Mouse (Mus musculus) lung, adult 2 months (tissue): ENCODE measurements at regions not wholly inside any gene's neighbourhood (a gene's known extent, or its start where the extent isn't known, plus 50 kb on each side); places are given as distances from the start of the nearest gene placed in this dataset.

Experiments
- DNase-seq: peaks from one replicate; pipeline ENCODE4 v3.0.0; 2022
- H3K4me1 ChIP-seq: fragments of 200-500 bp; 2 replicates; pipeline ENCODE4 v1.6.1; 2011; ENCODE audit warnings: low read length; ENCODE audit not compliant: control insufficient read depth, insufficient read depth
- H3K4me3 ChIP-seq: fragments of 200-500 bp; replicated peaks from 2 replicates; pipeline ENCODE3; 2011; ENCODE audit warnings: low read depth, mild to moderate bottlenecking, control low read depth, low read length; ENCODE audit errors: extremely low read depth
- CTCF ChIP-seq: fragments of 200-500 bp; IDR thresholded peaks from 2 replicates; pipeline ENCODE4 v1.5.1; 2011; ENCODE audit warnings: mild to moderate bottlenecking, low read length, control low read depth; ENCODE audit not compliant: insufficient read depth
- POLR2A ChIP-seq: fragments of 200-500 bp; IDR thresholded peaks from 2 replicates; pipeline ENCODE4 v1.6.1; 2011; ENCODE audit warnings: low read depth, mild to moderate bottlenecking, control low read depth, low read length, borderline replicate concordance; ENCODE audit errors: extremely low read depth
- whole genome bisulfite sequencing: fragments of 180-500 bp; shearing (Covaris S2); methylation state at CpG from one replicate; pipeline ENCODE4 v1.1.7; 2018; 5-methylcytosine and 5-hydroxymethylcytosine counted together

GRCm38 (mm10) chr13:71270370-71270769 is 428.8 kb upstream of the Adamts16 start:
- Histone ChIP-seq H3K4me1 (no peaks in the 10 kb centered on the region), H3K4me3 (no peak overlapping the region)
- no peak for DNase-seq
- 63% methylated on average over 8 of the region's 8 CpGs for WGBS
- TF ChIP-seq POLR2A = no peak
- TF ChIP-seq CTCF = no peak

DNA sequence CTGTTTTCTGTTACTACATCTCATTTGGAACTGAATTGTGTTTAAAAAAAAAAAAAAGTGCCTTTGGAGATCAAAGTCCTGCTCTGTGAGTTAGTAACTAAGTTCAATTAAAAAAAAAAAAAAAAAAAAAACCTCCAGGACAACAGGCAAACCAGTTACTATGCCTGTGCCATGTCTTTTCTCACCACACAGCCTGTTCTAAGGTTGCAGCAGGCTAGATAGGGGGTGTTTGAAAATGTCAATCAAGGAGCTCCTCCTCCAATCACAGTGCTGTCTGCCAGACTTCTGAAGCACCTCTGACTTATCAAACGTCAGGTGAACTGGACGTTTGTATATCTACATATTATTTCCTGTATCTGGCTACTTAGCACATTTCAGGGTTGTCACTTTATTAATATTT is 427.9 kb upstream of the Adamts16 start:
- Histone ChIP-seq H3K4me1 (no peaks in the 10 kb centered on the region), H3K4me3 (no peak overlapping the region)
- 35% methylated on average over 2 of the region's 2 CpGs for WGBS
- TF ChIP-seq CTCF (no peak), POLR2A (no peak)
- DNase-seq = no peak

DNA sequence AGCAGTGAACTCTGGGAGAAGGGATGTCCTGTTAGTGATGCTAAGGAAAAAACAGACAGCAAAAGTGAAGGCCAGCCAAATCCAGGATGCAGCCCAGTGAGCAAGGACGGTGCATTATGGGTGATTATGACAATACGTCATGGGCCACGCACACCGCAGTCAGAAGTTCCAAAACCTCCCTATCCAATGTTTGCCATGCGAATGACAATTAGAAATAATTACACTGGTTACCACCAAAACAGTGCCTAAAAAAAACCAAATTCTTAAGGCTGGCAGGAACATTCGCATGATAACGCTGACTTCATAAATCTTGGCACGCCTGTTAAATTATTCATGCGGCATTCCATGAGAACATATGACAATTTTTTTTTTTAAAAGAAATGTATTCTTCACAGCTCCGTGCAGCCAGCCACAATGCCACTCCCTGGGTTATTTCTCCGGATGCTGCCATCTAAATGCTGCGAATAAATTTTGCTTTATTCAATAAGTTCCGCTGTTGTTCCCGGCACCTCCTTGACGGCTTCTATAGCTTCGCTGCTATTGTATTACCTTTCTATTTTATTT is 421.8 kb upstream of the Adamts16 start:
- WGBS = 89% methylated on average over 16 of the region's 16 CpGs
- TF ChIP-seq POLR2A (no peak), CTCF (no peak)
- Histone ChIP-seq H3K4me3 (no peak overlapping the region), H3K4me1 (no peaks in the 10 kb centered on the region)
- DNase-seq = no peak

DNA sequence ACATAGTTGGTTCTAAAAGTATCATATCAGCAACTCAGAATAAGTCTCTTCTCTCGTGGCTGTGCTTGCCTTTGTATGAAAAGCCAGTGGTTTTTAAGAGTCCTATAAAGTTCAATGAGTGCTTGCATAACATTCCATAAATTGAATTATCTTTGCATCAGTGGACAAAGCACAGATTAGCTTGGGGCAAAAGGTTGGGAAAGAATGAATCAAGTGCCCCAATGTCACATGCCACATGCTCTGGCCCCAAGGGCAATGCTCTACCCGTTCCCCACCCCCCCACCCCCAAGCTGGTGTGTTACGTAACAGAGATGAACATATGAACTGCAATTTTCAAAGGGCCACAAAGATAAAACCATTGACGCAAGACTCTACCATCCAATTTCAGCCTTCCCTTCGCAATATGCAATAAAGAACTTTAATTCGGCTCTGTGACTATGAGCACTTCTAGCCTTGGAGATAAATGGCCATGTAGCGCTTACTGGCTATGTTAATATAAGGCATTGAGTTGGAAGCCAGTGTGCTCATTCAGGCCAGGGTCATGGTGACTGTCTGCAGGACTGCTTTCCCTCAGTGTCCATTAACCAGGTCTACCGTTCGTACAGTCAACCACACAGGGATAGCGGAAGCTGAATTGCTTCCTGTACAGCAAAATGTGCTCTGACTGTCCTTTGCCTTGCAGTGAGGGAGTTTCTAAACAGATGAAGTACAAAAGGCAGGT is 421.1 kb upstream of the Adamts16 start:
- WGBS = 66% methylated on average over 10 of the region's 10 CpGs
- Histone ChIP-seq H3K4me3 (no peak overlapping the region), H3K4me1 (no peaks in the 10 kb centered on the region)
- DNase-seq = no peak
- TF ChIP-seq POLR2A = no peak
- TF ChIP-seq CTCF = no peak

DNA sequence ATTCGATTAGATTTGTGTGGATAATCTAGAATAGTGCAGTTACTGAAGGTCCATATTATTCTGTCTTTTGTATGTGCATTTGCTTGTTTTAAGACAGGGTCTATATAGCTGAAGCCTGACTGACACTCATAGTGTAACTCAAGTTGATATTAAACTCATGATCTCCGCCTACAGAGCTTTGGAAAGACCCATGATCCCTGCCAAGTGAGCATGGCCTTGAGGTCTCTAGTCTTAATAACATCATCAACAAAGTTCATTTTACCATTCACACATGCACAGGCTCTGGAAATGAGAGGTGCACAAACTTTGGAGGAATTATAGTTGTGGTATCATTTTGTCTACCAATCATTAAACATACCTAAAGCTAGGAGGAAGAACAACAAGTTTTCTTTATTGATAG is 412.4 kb upstream of the Adamts16 start:
- TF ChIP-seq POLR2A (no peak), CTCF (no peak)
- WGBS = 86% methylated on average over 2 of the region's 2 CpGs
- no peak overlapping the region for H3K4me3 ChIP-seq
- H3K4me1 ChIP-seq = no peaks in the 10 kb centered on the region
- no peak for DNase-seq

DNA sequence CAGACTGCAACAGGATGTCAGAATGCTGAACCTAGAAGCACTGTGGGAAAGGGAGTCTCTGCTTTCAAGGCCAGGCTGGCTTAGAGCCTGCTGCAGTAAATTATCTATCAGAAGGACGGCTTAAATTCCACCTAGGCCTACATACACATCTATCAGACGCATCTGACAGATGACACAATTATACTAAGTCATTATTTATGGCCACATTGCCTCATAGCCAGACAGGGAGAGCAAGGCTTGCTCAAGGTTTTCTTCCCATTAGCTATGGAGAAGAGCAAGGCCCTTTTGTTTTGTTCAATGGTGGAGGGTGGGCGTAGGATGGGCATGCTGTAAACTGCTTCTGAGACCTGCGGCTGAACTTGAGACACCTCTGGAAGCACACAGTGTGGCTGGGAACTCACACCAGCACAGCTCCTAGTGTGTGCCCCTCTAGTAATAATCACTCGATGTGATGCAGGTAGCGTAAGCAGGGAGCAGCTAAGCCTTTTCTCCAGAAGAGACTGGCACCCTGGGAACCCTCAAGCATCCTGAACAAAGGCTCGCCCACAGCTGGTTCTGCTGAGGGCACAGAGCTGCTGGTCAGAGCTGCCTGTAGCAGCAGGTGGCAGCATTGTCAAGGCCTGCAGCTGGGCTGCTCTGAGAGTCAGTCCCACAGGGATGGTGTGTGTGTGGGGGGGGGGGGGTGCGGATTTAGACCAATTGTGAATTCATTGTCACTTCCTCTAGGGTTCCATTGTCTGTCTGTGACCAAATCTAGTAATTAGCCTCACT is 406.8 kb upstream of the Adamts16 start:
- TF ChIP-seq POLR2A = no peak
- peak; percentile 34; the same call in 1 of the 2 replicates for TF ChIP-seq CTCF
- no peak for DNase-seq

DNA sequence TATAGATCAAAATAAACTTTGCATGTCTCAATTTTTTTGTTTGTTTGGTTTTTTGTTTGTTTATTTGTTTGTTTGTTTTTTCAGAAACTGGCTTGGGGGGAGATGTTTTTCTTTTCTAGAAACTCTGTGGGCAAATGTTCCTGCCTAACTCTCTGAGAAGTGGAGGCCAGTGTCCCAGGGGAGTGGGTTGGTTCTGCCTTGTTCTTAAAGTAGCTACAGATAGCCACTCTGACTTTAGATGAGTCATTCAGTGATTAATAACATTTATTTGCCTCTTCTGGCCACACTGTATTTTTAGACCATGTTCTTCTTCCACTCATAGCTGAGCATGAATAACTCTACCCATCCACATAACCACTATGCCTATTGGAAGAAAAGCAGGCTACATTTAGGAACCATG is 405.6 kb upstream of the Adamts16 start:
- Histone ChIP-seq H3K4me1 (no peaks in the 10 kb centered on the region), H3K4me3 (no peak overlapping the region)
- no peak for TF ChIP-seq POLR2A
- no peak for DNase-seq

More for the DNA sequence above, 406.8 kb upstream of the Adamts16 start:
- H3K4me3 ChIP-seq = no peak overlapping the region
- H3K4me1 ChIP-seq = no peaks in the 10 kb centered on the region
- WGBS = 58% methylated on average over 8 of the region's 8 CpGs

GRCm38 (mm10) chr13:71245326-71245725 is 403.7 kb upstream of the Adamts16 start:
- Histone ChIP-seq H3K4me3 (no peak overlapping the region), H3K4me1 (no peaks in the 10 kb centered on the region)
- DNase-seq = no peak
- TF ChIP-seq CTCF (no peak), POLR2A (no peak)
- WGBS = 68% methylated on average over 4 of the region's 4 CpGs

GRCm38 (mm10) chr13:71239782-71240181 is 398.2 kb upstream of the Adamts16 start:
- DNase-seq = no peak
- TF ChIP-seq POLR2A (no peak), CTCF (no peak)
- 69% methylated on average over 4 of the region's 4 CpGs for WGBS
- Histone ChIP-seq H3K4me1 (no peaks in the 10 kb centered on the region), H3K4me3 (no peak overlapping the region)

DNA sequence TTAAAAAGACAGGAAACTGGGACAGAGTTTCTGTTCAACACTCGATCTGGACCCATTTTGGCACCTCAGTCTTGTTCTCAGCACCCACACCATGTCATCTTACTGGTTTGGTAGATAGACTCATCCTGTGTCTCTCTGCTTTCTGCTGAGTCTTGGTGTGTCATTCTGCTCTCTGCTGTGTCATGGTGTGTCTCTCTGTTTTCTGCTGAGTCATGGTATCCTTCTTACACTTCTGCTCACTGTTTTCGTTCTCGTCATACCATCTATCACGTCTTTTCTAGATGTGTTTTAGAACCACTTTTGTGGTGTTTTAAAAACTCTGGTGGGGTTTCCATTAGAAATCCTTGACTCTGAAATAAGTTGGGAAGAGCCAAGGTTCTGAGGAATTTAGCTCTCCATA is 393.7 kb upstream of the Adamts16 start:
- 82% methylated on average over 4 of the region's 4 CpGs for WGBS
- DNase-seq = no peak

More for the DNA sequence above, 393.7 kb upstream of the Adamts16 start:
- Histone ChIP-seq H3K4me1 (no peaks in the 10 kb centered on the region), H3K4me3 (no peak overlapping the region)
- TF ChIP-seq POLR2A (no peak), CTCF (no peak)
